Mouse (Mus musculus) limb, embryonic 11.5 days (tissue): ENCODE measurements at regions not wholly inside any gene's neighbourhood (a gene's known extent, or its start where the extent isn't known, plus 50 kb on each side); places are given as distances from the start of the nearest gene placed in this dataset.
A peak's percentile ranks its signal among the peaks of the same experiment; 100 is the strongest.
"Not testable (repeated sequence)": the region's sequence is repeated elsewhere in the genome, so short reads cannot be mapped to it uniquely, and the experiment has no call there.

Experiments
- ATAC-seq: fragments of 200-750 bp; cut with Nextera tagmentation; 2 replicates; pipeline ENCODE4 v1.8.0; 2017; ENCODE audit warnings: low read depth; ENCODE audit not compliant: insufficient number of reproducible peaks, low FRiP score, low TSS enrichment
- DNase-seq: peaks from one replicate; pipeline ENCODE4 v3.0.0-alpha.2; 2015; ENCODE audit warnings: low spot score
- H3K27ac ChIP-seq: fragments of 300-500 bp; sonication (generic); replicated peaks from 2 replicates; pipeline ENCODE4 v1.5.1; 2014; ENCODE audit warnings: low read depth, mild to moderate bottlenecking, low read length
- H3K27me3 ChIP-seq: fragments of 300-500 bp; sonication (generic); 2 replicates; pipeline ENCODE4 v1.6.1; 2014; ENCODE audit warnings: mild to moderate bottlenecking, low read length, mixed read lengths; ENCODE audit not compliant: control insufficient read depth, insufficient read depth
- H3K36me3 ChIP-seq: fragments of 300-500 bp; sonication (generic); 2 replicates; pipeline ENCODE4 v1.6.1; 2014; ENCODE audit warnings: mild to moderate bottlenecking, low read length, moderate library complexity, mixed read lengths; ENCODE audit not compliant: control insufficient read depth, insufficient read depth
- H3K4me1 ChIP-seq: fragments of 300-500 bp; sonication (generic); 2 replicates; pipeline ENCODE4 v1.6.1; 2014; ENCODE audit warnings: low read length, mixed read lengths; ENCODE audit not compliant: control insufficient read depth, insufficient read depth
- H3K4me2 ChIP-seq: fragments of 300-500 bp; sonication (generic); 2 replicates; pipeline ENCODE4 v1.6.1; 2014; ENCODE audit warnings: low read depth, mild to moderate bottlenecking, moderate library complexity; ENCODE audit not compliant: severe bottlenecking
- H3K4me3 ChIP-seq: fragments of 300-500 bp; sonication (generic); 2 replicates; pipeline ENCODE4 v1.5.1; 2014; ENCODE audit warnings: low read depth, low read length
- H3K9ac ChIP-seq: fragments of 300-500 bp; sonication (generic); 2 replicates; pipeline ENCODE4 v1.6.1; 2014; ENCODE audit warnings: mild to moderate bottlenecking, low read length
- H3K9me3 ChIP-seq: fragments of 300-500 bp; sonication (generic); 2 replicates; pipeline ENCODE4 v1.6.1; 2016; ENCODE audit warnings: low read length; ENCODE audit not compliant: control insufficient read depth
- WGBS: fragments of 180-500 bp; shearing (Covaris S2); extraction: QIAGEN DNeasy Blood & Tissue Kit; methylation state at CpG from one replicate; pipeline ENCODE4 v1.1.7; 2014; 5-methylcytosine and 5-hydroxymethylcytosine counted together

DNA sequence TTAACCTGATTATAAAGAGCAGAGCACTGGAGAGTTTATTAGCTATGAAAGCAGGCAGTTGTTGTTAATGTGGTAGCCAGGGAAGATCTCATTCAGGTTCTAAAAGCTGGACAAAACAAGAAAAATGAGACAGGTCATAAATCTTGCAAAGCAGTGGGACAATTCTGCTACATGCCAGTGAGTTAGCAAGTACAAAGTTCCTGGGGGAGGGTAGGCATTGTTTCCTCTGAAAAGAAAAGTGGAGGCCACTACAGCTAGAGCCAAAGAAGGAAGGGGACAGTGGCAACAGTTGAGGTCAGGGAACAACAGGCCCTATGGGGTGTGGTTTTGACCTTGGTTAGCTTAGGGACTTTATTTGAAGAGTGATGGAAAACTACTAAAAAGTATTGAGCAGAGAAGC, 364.2 kb downstream of the Hdgfl1 start:
- H3K27ac ChIP-seq: no peak overlapping the region
- DNase-seq: no peak
- no peaks in the 10 kb centered on the region for H3K27me3 ChIP-seq
- H3K4me2 ChIP-seq: no peak overlapping the region
- ATAC-seq: no peak
- no peaks in the 10 kb centered on the region for H3K36me3 ChIP-seq
- no peak overlapping the region for H3K4me3 ChIP-seq
- H3K9ac ChIP-seq: no peak overlapping the region
- H3K4me1 ChIP-seq: no peaks in the 10 kb centered on the region
- no peaks in the 10 kb centered on the region for H3K9me3 ChIP-seq

DNA sequence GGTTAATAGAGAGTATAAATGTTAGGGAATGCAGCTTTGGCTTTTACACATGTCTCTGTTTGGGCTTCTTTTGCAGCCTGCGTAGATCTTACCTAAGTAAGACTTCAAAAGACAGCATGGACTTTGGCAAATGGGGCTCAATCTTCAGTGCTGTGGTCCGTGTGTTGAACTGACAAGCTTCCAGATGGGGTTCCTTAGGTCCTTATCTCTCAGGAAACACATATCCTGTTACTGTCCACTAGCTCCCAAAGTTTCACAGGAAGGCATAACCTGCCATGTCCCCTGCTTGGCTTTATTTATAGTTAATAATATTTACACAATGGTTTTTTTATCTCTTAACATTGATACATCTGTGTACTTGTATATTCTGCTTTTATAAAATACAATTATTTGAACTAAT, 365.3 kb downstream of the Hdgfl1 start:
- 74% methylated on average over 2 of the region's 2 CpGs for WGBS

GRCm38 (mm10) chr13:26387861-26388621, 381.9 kb downstream of the Hdgfl1 start:
- ATAC-seq (no peak), DNase-seq (no peak)
- Histone ChIP-seq H3K9ac (no peak overlapping the region), H3K27me3 (no peaks in the 10 kb centered on the region), H3K27ac (no peak overlapping the region), H3K9me3 (no peaks in the 10 kb centered on the region), H3K4me3 (no peak overlapping the region), H3K4me2 (no peak overlapping the region), H3K4me1 (no peaks in the 10 kb centered on the region), H3K36me3 (no peaks in the 10 kb centered on the region)
- WGBS: 88% methylated on average over 7 of the region's 7 CpGs

More for the DNA sequence above, 365.3 kb downstream of the Hdgfl1 start:
- no peaks in the 10 kb centered on the region for H3K36me3 ChIP-seq
- H3K27ac ChIP-seq: no peak overlapping the region
- H3K9ac ChIP-seq: no peak overlapping the region
- no peak overlapping the region for H3K4me3 ChIP-seq
- H3K9me3 ChIP-seq: no peaks in the 10 kb centered on the region
- H3K27me3 ChIP-seq: no peaks in the 10 kb centered on the region
- DNase-seq (no peak), ATAC-seq (no peak)
- H3K4me2 ChIP-seq: no peak overlapping the region
- no peaks in the 10 kb centered on the region for H3K4me1 ChIP-seq

- H3K27ac ChIP-seq: no peak overlapping the region
- no peak for ATAC-seq
These were observed 387.3 kb downstream of the Hdgfl1 start for GRCm38 (mm10) chr13:26382631-26383030.

GRCm38 (mm10) chr13:26382154-26382553, 387.8 kb downstream of the Hdgfl1 start:
- Histone ChIP-seq H3K27ac (no peak overlapping the region), H3K9ac (no peak overlapping the region), H3K36me3 (no peaks in the 10 kb centered on the region), H3K4me2 (no peak overlapping the region), H3K4me1 (no peaks in the 10 kb centered on the region), H3K4me3 (no peak overlapping the region), H3K9me3 (no peaks in the 10 kb centered on the region), H3K27me3 (no peaks in the 10 kb centered on the region)
- DNase-seq: no peak
- 81% methylated on average over 2 of the region's 2 CpGs for WGBS
- no peak for ATAC-seq

More at GRCm38 (mm10) chr13:26382631-26383030, 387.3 kb downstream of the Hdgfl1 start:
- Histone ChIP-seq H3K27me3 (no peaks in the 10 kb centered on the region), H3K9me3 (no peaks in the 10 kb centered on the region), H3K9ac (no peak overlapping the region), H3K36me3 (no peaks in the 10 kb centered on the region), H3K4me2 (no peak overlapping the region), H3K4me1 (no peaks in the 10 kb centered on the region), H3K4me3 (no peak overlapping the region)
- 65% methylated on average over 2 of the region's 2 CpGs for WGBS
- DNase-seq: no peak

DNA sequence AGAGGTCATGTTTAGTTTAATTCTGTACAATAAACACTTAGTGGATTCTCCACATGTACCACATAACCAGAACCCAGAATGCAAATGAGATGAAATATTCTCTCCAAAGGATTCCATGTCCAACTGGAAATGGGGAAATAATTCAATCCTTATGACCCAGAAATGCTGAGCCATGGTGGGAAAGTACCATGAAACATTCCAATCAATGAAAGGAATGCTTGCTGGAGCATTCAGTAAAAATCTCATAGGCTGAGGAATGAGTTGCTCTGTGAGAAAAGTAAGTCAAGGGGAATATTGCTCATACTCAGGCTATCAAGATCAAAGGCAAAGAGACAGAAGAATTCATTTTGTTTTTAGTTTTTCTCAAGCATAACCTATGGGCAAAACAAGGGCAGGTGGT, 394.4 kb downstream of the Hdgfl1 start:
- Histone ChIP-seq H3K4me1 (no peaks in the 10 kb centered on the region), H3K9me3 (no peaks in the 10 kb centered on the region), H3K27me3 (no peaks in the 10 kb centered on the region), H3K27ac (no peak overlapping the region), H3K4me3 (no peak overlapping the region), H3K9ac (no peak overlapping the region), H3K36me3 (no peaks in the 10 kb centered on the region), H3K4me2 (no peak overlapping the region)
- ATAC-seq (no peak), DNase-seq (no peak)

DNA sequence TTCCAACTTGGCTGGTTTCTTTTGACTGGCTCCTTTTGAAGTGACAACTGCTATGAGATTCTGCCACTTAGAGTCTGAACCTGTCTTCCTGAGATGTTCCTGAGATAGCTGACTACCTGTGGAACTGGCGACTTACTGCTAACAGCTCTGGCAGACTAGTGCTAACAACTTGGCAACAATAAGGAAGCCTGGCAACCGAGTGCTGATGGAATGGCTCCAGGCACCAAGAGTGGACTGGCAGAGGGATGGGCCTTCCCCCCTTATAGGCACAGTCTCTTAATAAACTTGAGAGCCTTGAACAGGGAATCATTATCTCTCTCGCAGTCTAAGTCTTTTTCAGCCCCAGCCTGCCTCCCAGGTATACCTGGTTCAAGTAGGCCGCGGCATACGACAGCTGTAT, 404.1 kb downstream of the Hdgfl1 start:
- 92% methylated on average over 6 of the region's 6 CpGs for WGBS
- DNase-seq, H3K36me3 ChIP-seq, H3K9me3 ChIP-seq, H3K27me3 ChIP-seq, ATAC-seq, H3K4me2 ChIP-seq, H3K4me1 ChIP-seq, H3K4me3 ChIP-seq, H3K27ac ChIP-seq, H3K9ac ChIP-seq: not testable (repeated sequence)

- ATAC-seq (0 out of 2 replicates have a peak, but pooled peaks have one; percentile 51), DNase-seq (no peak)
- H3K4me2 ChIP-seq: no peak overlapping the region
- no peak overlapping the region for H3K4me3 ChIP-seq
- no peak overlapping the region for H3K9ac ChIP-seq
- no peaks in the 10 kb centered on the region for H3K27me3 ChIP-seq
- no peaks in the 10 kb centered on the region for H3K36me3 ChIP-seq
- WGBS: 58% methylated on average over 3 of the region's 3 CpGs
- no peak overlapping the region for H3K27ac ChIP-seq
- no peaks in the 10 kb centered on the region for H3K4me1 ChIP-seq
- H3K9me3 ChIP-seq: no peaks in the 10 kb centered on the region
These were observed 413.6 kb downstream of the Hdgfl1 start for GRCm38 (mm10) chr13:26356341-26356740.

GRCm38 (mm10) chr13:26354421-26354820, 415.5 kb downstream of the Hdgfl1 start:
- no peak overlapping the region for H3K27ac ChIP-seq
- H3K9me3 ChIP-seq: no peaks in the 10 kb centered on the region; the same call in 1 of the 2 replicates
- H3K4me2 ChIP-seq: no peak overlapping the region
- no peaks in the 10 kb centered on the region for H3K27me3 ChIP-seq
- no peaks in the 10 kb centered on the region for H3K36me3 ChIP-seq
- no peak overlapping the region for H3K4me3 ChIP-seq
- no peaks in the 10 kb centered on the region for H3K4me1 ChIP-seq
- DNase-seq (no peak), ATAC-seq (no peak)
- no peak overlapping the region for H3K9ac ChIP-seq
